Mouse (Mus musculus): ENCODE results near the gene Pbx2. TPM values are rescaled to one million over a fixed set of nuclear protein-coding genes. Genes with fewer than 3 reads are reported as not detected.
A peak's percentile ranks its signal among the peaks of the same experiment; 100 is the strongest.
"Not testable (repeated sequence)": the region's sequence is repeated elsewhere in the genome, so short reads cannot be mapped to it uniquely, and the experiment has no call there.

The Pbx2 gene
- 10 to 100 TPM; 12.1 to 13.6 TPM for total RNA-seq (2021)
- long read RNA-seq, experiment 1, partial matches to known transcripts, result 0 of 3 reads
- long read RNA-seq, experiment 1, other reads (novel, unspliced or antisense), result 2 of 3 reads
- long read RNA-seq, experiment 2, transcript Pbx2-201 (9 exons, 3,068 nt), result major isoform, 5 of 7 reads
- long read RNA-seq, experiment 2, partial matches to known transcripts, result 0 of 7 reads
- long read RNA-seq, experiment 2, other reads (novel, unspliced or antisense), result 1 of 7 reads

DNA sequence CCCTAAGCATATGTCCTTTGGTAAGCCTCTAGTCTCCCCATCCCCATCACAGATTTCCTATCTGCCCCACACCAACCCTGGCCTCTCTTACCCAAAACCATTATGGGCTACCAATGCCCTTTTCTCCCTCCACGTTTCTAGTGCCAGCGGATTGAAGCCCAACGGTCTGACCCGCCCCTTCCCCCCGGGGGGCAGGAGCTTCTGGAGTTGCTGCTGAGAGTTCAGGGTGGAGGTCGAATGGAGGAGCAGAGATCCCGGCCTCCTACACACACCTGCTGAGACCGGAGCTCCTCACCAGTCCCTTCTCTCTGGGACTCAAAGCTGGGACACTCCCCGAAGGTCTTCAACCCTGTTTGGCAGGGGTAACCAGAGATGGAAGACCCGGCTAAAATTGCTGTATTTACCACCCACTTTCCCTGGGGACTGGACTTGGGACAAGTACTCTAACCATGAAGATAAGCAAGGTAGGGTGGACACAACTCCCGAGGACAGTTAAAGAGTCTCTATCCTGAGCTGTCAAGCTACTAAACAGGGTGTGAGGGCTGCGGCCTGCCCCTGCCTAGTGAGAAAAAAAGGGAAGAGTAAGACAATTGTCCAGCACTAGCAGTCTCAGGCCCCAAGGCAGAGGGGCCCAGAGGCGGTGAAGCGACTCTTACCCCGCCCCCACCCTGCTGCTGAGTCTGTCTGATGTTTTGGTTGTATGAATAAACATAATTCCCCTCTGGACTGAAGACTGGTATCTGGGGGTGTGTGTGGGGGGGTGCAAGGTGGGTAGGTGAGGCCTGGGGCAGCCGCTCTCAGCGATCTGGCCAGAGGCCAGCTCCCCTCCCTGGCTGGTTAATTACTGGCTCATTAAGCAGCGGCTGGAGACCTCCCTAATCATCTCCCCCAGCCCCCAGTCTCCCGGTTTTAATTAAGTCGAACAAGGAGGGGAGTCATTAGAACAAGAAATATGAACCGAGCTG, at the start of gene Pbx2:
Gene Pbx2 (plus strand): TSS at position 238 of the 965 bp plus-strand sequence.
- no peak for DNase-seq

DNA sequence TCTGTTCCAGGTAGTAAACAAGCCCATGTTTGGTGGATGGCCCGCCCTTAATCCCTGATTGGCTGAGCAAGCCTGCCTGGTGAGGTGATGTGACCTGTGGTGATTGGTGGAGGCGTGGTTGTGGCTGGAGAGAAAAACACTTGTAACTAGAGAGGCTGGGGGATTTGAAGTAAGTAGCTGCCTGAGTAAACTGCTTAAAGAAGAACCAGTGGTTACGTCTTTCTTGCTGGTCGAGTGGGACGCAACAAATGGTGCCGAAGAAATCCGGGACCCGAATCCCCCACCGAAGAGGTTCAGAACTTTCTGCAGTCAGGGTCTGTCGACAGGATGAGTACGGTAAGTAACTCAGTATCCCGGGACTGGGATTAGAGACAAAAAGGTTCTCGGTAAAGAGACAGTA, 47.5 kb upstream of the Pbx2 start:
- not testable (repeated sequence) for DNase-seq

DNA sequence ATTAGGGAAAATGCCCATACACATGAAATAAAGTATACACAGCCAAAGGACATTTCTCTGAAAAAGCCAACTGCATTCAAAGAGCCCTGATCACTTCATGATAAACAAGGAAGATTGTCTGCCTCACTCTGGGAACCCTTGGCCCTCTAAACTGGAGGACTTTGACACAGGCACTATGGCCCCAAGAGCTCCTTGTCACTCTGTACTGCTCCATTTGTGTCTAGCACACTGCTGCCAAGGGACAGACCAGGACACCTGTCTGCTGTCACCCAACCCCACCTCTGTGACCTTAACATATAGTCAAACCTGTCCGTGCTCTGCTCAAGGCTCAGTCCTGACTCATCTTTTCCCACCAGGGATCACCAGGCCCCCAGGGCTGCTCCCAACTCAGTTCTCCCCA, 44.3 kb upstream of the Pbx2 start:
- no peak for DNase-seq

DNA sequence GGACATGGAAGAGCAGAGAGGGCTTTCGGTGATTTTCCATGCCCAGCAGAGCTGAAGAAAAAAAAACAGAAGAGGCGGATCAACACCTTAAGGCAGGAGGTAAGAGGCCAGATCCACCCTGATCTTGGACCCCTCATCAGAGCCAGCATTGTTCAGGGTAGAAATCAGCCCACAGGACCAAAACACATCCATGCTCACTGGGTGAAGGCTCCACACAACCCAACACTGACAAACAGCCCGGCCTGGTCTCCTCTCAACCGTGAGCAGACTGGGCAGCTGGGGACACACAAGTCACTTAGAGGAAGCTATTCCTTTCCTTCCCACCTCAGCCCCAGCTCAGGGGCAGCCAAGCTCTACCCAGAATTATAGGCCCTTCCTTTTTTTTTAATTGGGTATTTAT, 43.5 kb upstream of the Pbx2 start:
- DNase-seq, result no peak

DNA sequence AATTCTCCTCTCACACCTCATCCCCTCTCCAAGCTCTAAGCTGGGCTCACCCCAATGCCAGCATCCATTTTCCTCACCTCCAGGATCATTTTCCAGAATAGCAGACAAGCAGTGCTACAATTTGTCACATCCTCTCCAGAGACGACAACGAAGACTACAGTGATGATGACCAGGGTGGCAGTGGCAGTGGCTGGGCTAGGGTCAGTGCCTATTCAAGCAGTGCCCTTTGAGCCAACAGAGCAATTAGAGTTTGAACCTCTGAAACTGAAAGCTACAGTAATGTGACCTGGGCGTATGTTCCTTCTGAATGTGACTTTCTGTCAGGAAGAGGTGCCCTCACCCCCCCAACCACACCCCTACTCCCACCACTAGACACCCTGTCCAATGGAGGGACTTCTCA, 41.9 kb upstream of the Pbx2 start:
- DNase-seq, result no peak

DNA sequence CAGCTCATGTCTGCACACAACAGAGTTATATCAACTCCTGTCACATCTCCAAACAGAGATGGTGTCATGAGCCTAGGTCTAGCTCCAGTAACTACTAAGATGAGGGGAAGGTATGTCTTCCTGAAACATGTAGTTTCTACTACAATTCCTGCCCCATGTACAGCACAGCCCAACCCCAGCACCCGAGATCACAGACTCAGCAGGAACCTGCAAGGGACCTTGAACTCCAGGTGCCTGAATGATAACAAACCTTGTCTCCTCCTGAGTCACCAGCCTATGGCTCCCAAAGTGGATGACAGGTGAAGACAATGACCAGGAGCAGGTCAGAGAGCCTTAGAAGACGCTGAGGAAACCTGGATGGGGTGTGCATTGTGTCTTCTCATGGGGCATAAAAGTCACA, 41.2 kb upstream of the Pbx2 start:
- DNase-seq, result no peak

DNA sequence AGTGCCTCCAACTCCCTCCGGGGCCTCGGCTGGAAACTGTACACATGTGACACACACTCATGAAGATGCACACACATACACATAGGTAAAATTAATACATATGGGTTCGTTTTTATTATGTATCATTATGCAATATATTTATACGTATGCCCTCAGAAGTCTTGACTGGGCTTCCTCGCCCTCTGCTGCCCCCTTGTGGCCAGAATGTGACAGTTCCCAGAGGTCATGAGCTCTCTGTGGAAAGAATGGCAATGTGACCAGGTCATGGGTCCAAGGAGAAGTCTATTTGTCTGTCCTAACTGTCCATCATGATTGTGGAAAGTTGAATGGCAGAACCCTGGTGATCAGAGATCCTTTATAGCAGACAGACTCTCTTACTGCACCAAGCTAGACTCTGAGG, 35.6 kb upstream of the Pbx2 start:
- DNase-seq, result peak; percentile 46

DNA sequence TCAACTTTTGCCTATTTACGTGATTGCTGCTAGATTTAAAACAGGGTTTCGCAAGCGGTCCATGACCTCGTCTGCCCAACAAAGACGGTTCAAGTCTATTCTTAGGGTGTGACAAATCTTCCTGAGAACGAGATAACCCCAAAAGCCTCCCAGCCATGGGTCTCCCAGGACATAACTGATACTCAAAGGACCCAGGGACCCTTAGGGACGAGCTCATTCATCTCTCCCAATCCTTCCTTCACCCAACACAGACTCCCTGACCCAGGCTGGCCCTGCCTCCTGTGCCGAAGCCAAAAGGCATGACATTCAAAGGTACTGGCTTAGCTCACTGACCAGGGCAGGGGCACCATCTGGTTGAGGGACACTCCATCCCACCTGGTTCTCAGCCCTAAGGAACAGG, 34.7 kb upstream of the Pbx2 start:
- DNase-seq, result no peak

DNA sequence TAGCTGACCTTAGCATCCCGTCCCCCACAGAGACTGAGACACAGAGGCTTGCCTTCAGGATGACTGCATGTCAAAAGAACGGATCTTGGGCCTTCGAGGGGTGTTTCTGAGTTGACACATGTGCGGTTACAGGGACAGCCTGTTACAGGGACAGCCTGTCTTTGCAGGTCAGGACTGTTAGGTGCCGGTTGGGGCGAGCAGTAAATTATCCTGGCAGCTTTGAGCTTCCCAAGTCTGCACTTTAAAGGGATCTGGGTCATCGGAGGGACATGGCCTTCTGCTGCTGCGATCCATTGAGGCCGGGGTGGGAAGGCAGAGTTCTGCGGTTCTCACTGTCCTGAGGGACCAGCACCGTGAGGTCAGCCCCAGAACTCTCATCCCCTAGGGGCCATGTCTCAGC, 33.7 kb upstream of the Pbx2 start:
- no peak for DNase-seq

DNA sequence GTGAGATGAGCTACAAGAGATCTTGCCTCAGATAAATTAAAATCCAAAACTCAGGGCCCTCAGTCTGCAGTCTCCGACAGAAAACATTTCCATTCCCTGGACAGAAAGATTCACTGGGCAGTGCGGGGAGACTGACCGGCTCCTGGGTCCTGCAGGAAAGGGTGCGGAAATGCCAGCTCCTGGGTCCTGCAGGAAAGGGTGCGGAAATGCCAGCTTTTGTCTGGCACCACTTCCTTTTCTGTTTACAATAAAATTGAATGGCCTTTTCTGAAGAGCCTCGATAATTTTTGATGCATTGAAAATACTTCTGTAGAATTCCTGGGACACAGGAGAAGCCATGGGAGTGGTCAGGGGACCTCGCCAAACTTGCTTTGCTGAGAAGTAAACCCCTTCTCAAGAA, 31.9 kb upstream of the Pbx2 start:
- no peak for DNase-seq

DNA sequence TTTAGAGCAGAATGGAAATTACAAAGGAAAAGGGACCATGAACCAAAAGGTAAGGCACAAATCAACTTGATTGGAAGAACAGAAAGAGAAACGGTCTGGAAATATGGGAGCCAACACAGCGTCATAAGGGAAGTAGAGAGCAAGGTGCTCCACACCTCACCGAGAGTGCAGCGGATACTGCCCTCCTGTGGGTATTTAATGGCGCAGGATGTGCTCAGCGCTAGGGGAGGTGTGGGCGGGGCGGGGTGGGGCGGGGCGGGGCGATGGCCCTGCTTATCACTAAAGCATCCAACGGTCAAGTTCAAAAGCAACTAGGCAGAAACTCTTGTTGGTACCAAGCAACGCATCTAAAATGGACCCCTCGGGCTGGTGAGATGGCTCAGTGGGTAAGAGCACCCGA, 31.2 kb upstream of the Pbx2 start:
- DNase-seq, result no peak

DNA sequence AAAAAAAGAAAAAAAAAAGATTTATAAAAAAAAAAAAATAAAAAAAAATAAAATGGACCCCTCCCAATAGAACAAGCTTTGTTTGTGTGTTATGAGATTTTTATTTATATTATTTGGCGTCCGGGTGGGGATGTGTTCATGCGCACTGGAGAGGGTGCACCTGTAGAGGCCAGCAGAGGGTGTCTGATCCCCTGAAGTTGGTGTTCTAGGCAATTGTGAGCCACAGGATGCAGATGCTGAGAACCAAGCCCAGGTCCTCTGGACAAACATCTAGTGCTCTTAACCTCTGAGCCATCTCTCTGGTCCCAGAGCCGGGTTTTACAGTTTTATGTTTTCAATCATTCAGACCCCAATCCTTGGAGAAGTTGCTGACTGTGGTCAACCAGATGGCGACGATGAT, 30.6 kb upstream of the Pbx2 start:
- no peak for DNase-seq

DNA sequence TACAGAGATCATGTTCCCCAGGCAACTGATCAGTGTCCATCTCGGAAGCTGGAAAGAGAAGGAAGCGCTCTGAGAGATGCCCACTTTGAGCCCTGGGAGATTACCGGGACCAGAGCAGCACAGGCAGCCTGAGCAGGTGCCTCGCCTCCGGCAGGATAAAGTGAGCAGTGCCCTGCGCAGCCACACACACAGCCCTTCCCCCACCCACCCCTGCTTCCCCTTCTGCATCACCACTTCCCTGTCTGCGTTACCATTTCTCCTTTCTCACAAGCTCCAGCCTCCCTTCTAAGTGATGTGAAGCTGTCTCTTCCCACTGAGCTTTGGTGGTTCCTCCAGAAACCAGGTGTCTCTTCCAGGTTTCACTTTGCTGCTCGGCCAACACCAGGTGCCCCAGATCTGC, 29.9 kb upstream of the Pbx2 start:
- no peak for DNase-seq

DNA sequence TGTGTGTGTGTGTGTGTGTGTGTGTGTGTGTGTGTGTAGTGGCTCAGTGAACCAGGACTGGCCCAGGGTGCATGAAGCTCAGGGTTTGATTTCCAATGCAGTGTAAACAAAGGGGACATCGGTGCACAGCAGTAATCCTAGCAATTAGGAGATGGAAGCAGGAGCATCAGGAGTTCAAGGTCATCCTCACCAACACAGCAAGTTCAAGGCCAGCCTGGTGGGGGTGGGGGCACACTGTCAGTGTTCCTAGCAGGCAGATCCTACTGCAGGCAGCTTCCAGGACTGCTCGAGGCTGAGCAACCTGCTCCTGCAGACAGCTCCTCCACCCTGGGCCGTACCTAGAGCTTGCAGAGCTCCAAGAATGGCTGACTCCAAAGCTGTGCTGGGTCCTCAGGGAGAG, 28.5 kb upstream of the Pbx2 start:
- DNase-seq, result no peak

DNA sequence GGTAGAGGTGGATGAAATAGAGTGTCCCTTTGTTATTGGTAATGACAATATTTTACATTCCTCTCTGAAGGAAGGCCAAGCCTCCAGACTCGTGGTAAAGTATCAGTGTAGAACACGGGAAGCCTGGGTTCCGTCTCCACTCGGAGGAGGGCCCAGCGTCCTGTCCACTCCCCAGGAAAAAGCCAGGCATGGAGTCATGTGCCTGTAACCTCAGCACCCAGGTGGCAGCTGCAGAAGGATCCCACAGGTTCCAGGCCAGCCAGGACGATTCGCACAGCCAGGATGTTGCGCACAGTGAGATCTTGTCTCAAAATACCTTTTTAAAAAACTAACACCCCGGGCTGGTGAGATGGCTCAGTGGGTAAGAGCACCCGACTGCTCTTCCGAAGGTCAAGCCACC, 27.7 kb upstream of the Pbx2 start:
- no peak for DNase-seq

DNA sequence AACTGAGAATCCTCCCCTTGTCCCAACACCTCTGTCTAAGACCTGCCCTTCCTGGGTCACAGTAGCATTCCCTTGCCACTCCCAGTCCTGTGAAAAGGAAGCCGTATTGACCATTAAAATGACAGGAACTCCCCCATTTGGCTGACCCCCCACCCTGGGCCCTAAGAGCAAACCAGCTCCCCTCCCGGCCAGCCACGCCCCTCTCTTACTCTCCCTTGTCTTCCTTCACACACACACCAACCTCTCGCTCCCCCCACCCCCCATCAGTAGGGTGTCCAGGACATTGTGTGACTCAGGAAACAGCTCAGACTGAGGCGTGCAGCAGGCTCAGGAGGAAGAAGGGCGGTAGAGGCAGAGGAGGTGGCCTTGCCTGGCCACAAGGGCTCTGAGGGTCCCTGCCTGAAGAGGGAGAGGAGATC, 27.1 kb upstream of the Pbx2 start, which contains the start of gene Notch4:
Gene Notch4 (plus strand): TSS at position 266 of the 419 bp plus-strand sequence.
- peak; percentile 68 for DNase-seq

DNA sequence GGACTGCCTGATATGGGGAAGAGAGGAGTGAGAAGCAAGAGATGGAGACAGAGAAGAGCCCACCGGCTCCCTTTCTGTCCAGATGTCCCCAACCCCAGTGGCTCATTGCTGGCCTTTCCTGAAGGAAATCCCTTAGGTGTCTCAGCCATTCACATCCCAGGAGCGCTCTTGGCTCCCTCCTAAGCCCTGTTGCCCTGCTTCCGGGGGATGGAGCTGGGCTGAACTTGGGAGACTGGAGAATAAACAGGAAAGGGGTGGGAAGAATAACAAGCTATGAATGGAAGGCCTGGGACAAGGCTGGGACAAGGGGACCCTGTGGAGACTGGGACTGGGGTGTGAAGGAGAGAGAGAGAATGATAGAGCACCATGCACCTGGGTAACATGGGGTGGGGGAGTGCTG, 26.3 kb upstream of the Pbx2 start:
- peak; percentile 49 for DNase-seq

DNA sequence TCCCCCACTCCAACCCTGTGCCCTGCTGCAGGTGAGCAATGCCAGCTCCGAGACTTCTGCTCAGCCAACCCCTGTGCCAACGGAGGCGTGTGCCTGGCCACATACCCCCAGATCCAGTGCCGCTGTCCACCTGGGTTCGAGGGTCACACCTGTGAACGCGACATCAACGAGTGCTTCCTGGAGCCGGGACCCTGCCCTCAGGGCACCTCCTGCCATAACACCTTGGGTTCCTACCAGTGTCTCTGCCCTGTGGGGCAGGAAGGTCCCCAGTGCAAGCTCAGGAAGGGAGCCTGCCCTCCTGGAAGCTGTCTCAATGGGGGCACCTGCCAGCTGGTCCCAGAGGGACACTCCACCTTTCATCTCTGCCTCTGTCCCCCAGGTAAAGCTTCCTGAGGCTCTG, 23.8 kb upstream of the Pbx2 start:
- DNase-seq, result no peak

DNA sequence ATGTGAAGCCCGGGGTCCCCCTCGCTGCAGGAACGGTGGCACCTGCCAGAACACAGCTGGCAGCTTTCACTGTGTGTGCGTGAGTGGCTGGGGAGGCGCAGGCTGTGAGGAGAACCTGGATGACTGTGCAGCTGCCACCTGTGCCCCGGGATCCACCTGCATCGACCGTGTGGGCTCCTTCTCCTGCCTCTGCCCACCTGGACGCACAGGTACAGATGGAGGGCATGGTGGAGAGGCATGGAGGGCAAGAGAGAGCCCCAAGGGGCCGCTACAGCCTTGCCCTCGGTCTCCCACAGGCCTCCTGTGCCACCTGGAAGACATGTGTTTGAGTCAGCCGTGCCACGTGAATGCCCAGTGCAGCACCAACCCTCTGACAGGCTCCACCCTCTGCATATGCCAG, 22.6 kb upstream of the Pbx2 start:
- DNase-seq, result no peak

DNA sequence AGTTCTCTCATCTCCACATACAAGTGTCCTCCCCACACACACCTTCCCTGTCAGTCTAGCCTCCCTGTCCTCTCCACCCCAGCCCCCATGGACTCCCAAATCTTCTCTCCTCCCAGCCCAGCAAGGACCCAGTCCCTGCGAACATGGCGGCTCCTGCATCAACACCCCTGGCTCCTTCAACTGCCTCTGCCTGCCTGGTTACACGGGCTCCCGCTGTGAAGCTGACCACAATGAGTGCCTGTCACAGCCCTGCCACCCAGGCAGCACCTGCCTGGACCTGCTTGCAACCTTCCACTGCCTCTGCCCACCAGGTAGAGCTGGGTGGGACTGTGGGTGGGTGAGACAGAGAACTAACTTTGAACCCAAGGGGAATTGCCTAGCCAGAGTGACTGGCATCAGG, 21.1 kb upstream of the Pbx2 start:
- DNase-seq, result no peak

DNA sequence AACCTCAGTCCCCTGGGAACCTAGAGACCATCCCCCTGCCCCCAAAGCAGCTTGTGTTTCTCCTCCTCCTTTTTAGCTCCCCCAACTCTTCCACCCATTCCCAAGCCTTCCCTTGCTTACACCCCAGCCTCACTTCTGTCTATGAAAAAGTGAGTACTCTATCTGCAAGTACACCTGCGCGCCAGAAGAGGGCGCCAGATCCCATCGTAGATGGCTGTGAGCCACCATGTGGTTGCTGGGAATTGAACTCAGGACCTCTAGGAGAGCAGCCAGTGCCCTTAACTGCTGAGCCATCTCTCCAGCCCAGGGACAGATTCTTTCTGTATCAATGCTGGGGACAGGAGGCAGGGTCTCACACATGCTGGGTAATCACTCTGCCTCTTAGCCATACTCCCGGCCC, 19.2 kb upstream of the Pbx2 start:
- DNase-seq, result no peak

DNA sequence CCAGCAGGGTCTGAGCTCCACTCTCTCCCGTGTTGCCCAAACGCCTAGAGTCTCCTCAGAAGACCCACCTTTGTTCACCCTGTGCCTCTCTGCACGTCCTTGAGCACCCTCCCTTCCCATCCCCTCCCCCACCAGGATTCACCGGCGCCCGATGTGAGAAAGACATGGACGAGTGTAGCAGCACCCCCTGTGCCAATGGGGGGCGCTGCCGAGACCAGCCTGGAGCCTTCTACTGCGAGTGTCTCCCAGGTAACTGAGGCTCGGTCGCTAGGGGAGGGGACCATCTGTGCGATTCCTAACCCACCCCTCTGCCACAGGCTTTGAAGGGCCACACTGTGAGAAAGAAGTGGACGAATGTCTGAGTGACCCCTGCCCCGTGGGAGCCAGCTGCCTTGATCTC, 18.7 kb upstream of the Pbx2 start:
- DNase-seq, result no peak

DNA sequence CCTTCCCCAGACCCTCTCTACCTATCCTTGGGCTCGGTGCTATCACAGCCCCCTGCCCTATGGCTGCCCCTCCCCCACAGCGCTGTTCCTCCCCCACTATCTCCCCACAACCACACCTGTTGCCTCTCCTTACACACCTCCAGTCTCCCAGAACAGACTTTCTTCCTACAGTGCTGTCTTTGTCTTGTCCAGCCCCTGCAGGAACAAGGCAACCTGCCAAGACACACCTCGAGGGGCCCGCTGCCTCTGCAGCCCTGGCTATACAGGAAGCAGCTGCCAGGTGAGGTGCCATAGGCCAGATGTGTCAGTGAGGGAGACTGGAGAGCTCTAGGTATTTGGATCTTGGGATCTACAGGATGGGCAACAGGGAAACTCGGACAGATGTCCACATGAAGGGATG, 14.5 kb upstream of the Pbx2 start:
- no peak for DNase-seq

DNA sequence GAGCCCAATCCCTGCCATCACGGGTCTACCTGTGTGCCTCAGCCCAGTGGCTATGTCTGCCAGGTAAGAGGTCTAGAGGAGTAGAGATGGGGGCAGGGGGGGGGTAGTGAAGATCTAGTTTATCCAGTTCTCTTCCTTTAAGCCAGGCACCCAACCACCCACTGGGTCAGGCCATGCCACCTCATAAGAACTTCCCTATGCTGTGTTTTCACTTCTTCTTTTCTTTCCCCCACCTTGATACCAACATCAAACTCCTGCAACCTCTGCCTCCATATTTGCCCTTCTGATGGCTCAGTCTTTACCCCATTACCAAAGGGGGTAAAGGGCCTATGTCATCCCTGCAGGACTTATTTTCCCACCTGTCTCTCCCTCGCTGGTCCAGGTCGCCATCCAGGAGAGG, 13.0 kb upstream of the Pbx2 start:
- no peak for DNase-seq

Measured in gastrocnemius, postnatal 25 days (tissue).